Mouse (Mus musculus) liver, embryonic 16.5 days (tissue): ENCODE results near the gene Inpp5k. TPM values are rescaled to one million over a fixed set of nuclear protein-coding genes. Genes with fewer than 3 reads are reported as not detected.
A peak's percentile ranks its signal among the peaks of the same experiment; 100 is the strongest.

ENCODE experiments used
- ATAC-seq: fragments of 200-750 bp; cut with Nextera tagmentation; 2 replicates; pipeline ENCODE4 v1.8.0; 2017; ENCODE audit warnings: low read depth, mild to moderate bottlenecking, moderate number of reproducible peaks, moderate library complexity
- H3K27ac ChIP-seq: fragments of 300-500 bp; sonication (generic); 2 replicates; pipeline ENCODE4 v1.5.1; 2014; ENCODE audit warnings: mild to moderate bottlenecking, low read length
- H3K27me3 ChIP-seq: fragments of 300-500 bp; sonication (generic); 2 replicates; pipeline ENCODE4 v1.6.1; 2014; ENCODE audit warnings: low read depth, low read length, mixed read lengths; ENCODE audit not compliant: control insufficient read depth, insufficient read depth
- H3K36me3 ChIP-seq: fragments of 300-500 bp; sonication (generic); 2 replicates; pipeline ENCODE4 v1.6.1; 2014; ENCODE audit warnings: mild to moderate bottlenecking; ENCODE audit not compliant: control insufficient read depth, insufficient read depth
- H3K4me1 ChIP-seq: fragments of 300-500 bp; sonication (generic); 2 replicates; pipeline ENCODE4 v1.6.1; 2014; ENCODE audit warnings: low read depth, low read length, mixed read lengths; ENCODE audit not compliant: control insufficient read depth
- H3K4me2 ChIP-seq: fragments of 300-500 bp; sonication (generic); 2 replicates; pipeline ENCODE4 v1.6.1; 2014; ENCODE audit warnings: low read depth, low read length, mixed read lengths
- H3K4me3 ChIP-seq: fragments of 300-500 bp; sonication (generic); 2 replicates; pipeline ENCODE4 v1.5.1; 2014; ENCODE audit warnings: low read depth, mild to moderate bottlenecking, low read length
- H3K9ac ChIP-seq: fragments of 300-500 bp; sonication (generic); 2 replicates; pipeline ENCODE4 v1.6.1; 2014; ENCODE audit warnings: low read depth, low read length
- H3K9me3 ChIP-seq: fragments of 300-500 bp; sonication (generic); replicated peaks from 2 replicates; pipeline ENCODE4 v1.6.1; 2016; ENCODE audit warnings: low read length; ENCODE audit not compliant: control insufficient read depth
- WGBS: fragments of 180-500 bp; shearing (Covaris S2); extraction: QIAGEN DNeasy Blood & Tissue Kit; methylation state at CpG from one replicate; pipeline ENCODE4 v1.1.7; 2014; ENCODE audit not compliant: insufficient replicate concordance; 5-methylcytosine and 5-hydroxymethylcytosine counted together
- polyA plus RNA-seq: library from polyadenylated mRNA; unstranded; fragments of >200 nt; fragmentation: Nextera tagmentation; extraction: Ambion mirVana; gene quantifications from 2 replicates; pipeline ENCODE4 v1.2.1, GENCODE M21; 2015

Gene Inpp5k
- polyA plus RNA-seq, 1 experiment from 2014 or later = 17.9 TPM

DNA sequence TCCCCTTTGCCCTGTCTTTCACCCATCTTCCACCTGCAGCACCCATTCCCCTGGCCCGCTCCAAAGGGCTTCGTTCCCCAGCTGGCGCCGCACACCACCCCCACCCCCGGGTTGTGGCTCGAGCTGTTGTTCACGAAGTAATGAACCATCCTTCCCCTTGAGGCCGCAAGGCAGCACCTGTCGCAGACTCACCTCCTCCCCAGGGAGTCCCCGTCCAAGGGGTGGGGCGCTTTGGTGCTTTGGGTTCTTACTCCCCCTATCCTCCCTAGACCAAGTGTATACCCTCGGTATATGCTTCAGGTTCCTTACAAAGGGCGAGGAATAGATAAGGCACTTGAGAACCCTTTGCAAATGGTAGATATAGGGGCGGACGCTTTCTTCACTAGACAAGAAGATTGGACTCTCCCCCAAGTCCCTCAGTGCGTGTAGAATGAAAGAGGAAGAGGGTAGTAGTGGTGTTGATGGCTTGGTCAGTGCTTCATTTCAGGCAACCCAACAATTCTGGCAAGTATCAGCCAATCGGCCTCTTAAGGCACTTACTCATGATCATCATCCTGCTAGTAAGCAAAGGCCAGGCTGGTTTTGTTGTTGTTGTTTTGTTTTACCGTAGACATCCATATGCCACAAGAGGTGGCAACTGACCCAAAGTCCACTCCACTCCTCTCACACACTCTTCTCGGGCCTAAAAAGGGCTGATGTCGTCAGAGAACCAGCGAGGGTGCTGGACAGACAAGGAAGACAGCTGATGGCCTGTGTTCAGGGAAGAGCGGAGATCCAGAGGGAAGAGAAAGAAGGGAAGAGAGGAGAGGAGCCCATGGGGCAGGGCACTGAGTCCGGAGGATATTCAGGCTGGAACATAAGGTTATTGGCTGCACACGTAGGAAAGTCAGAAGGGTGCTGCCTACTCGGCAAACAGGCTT is 23.9 kb downstream of the Inpp5k start:
- Histone ChIP-seq H3K4me1 (peaks cover 60% of the 10 kb centered on the region), H3K36me3 (peaks cover 3% of the 10 kb centered on the region; the same call in 1 of the 2 replicates), H3K4me2 (peak overlapping the region; percentile 100), H3K27ac (peak overlapping the region; percentile 95), H3K9ac (peak overlapping the region; percentile 80), H3K4me3 (peak overlapping the region; percentile 76), H3K9me3 (no peaks in the 10 kb centered on the region), H3K27me3 (no peaks in the 10 kb centered on the region)
- 18% methylated on average over 25 of the region's 25 CpGs for WGBS
- ATAC-seq = peak; percentile 33

DNA sequence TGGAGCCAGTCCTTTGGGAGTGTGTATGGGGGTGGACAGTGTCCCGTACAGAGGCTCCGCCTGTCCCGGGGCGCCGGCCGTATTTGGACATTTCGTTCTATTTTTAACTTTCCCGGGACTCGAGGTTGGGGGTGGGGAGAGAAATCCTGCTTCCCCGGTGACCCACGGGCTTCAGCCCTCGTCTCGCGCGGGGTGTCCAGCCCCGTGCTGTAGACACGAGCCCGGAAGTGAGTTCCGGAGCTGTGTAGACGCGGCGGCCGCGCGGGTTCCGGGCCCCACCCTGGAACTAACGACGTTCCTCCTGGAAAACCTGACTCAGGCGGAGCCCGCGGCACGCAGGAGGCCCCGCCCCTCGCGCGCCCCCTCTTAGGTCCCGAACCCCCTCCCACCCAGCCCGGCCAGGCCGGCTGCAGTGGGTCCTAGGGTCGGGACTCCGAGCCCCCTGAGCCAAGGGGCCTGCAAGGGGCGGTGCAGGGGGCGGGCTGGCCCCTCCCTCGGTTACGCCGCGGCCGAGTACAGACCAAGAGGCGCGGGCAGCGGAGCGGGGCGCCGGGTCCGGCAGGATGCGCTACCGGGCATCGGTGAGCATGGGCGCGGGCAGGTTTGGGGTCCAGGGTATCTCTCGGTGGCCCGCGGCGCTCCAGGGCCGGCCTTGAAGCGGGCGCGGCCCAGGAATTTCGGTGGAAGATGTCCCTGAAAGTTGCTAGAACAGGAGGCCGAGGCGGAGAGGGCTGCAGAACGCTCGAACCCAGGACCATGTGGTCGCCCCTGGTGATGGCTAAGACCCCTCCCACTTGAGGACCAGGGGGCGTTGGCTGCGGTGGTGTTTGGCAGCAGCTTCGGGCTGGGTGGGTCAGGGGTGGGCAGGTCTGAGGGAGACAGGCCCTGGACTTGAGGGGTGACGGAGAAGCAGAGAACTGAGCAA is 25.1 kb downstream of the Inpp5k start:
- Histone ChIP-seq H3K36me3 (peaks cover 6% of the 10 kb centered on the region), H3K27ac (peak overlapping the region; percentile 95), H3K27me3 (no peaks in the 10 kb centered on the region), H3K4me2 (peak overlapping the region; percentile 100), H3K4me1 (peaks cover 51% of the 10 kb centered on the region), H3K4me3 (peak overlapping the region; percentile 76), H3K9me3 (no peaks in the 10 kb centered on the region), H3K9ac (peak overlapping the region; percentile 80)
- WGBS = 1% methylated on average over 78 of the region's 78 CpGs
- ATAC-seq = peak; percentile 22

DNA sequence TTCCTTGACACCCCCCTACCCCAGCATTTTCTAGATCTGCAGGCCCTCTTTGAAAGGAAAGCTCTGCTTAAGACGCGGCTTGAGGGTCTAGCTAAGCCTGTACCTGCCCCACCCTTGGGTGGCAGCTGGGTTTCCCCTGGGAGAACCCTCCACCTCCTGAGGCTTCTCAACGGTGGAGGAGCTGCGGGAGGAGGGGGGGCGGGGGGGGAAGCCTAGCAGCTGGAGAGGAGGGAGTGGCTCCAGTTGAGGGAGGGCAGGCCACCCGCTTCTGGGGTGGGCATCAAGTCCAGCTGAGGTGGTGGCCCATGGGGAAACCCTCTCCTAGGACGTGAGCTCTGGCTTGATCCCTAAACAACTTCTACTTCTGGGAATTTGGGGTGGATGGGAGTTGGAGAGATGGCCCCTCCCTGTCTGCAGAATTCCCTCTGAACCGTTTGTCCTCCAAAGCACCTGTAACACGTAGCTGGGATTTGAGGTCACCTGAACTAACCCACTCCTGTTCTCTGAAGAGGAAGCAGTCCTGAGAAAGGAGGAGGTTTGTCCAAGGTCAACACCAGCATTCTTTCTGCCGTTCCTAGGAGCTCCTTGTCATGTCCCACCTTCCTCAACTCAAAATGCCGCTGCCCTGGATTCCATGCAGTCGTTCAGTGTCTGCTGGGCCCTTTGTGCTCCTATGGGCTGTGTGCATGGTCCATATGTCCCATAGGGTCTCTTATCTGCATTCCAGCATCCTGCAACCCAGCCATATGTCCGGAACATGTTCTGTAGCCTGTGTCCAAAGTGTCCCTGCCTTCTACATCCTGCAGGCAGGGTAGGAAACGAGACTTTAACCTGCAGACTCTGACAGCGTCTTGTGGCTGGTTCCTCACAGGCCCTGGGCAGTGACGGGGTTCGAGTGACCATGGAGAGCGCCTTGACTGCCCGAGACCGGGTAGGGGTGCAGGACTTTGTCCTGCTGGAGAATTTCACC is 26.1 kb downstream of the Inpp5k start:
- H3K4me2 ChIP-seq = peak overlapping the region; percentile 100
- H3K27ac ChIP-seq = no peak overlapping the region; the same call in 1 of the 2 replicates
- H3K9me3 ChIP-seq = no peaks in the 10 kb centered on the region
- H3K4me3 ChIP-seq = peak overlapping the region; percentile 76
- ATAC-seq = no peak
- 61% methylated on average over 19 of the region's 20 CpGs for WGBS
- no peaks in the 10 kb centered on the region for H3K27me3 ChIP-seq
- H3K4me1 ChIP-seq = peaks cover 51% of the 10 kb centered on the region
- peak overlapping the region; percentile 80 for H3K9ac ChIP-seq
- H3K36me3 ChIP-seq = peaks cover 13% of the 10 kb centered on the region

DNA sequence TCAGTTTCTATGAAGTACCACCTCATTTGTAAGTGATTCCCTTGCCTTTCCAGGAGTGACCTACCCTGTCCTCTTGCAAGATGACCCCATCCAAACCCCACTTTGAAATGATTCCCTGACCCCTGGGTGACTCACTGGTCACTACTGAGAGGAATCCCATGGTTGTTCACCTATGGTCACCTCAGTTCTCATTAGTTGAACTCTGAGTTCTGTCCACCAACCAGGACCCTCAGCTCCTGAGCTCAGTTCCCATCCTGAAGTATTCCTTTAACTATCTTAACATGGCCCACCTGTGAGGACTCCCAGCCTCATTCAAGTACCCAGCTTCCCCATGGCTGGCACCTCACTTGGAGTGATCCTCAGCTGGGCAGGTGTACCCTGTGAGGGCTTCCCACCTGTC is 27.1 kb downstream of the Inpp5k start:
- Histone ChIP-seq H3K36me3 (peaks cover 17% of the 10 kb centered on the region), H3K9me3 (no peaks in the 10 kb centered on the region), H3K4me3 (no peak overlapping the region), H3K27ac (no peak overlapping the region), H3K4me1 (peaks cover 41% of the 10 kb centered on the region), H3K4me2 (no peak overlapping the region), H3K27me3 (no peaks in the 10 kb centered on the region), H3K9ac (no peak overlapping the region)
- ATAC-seq = no peak

DNA sequence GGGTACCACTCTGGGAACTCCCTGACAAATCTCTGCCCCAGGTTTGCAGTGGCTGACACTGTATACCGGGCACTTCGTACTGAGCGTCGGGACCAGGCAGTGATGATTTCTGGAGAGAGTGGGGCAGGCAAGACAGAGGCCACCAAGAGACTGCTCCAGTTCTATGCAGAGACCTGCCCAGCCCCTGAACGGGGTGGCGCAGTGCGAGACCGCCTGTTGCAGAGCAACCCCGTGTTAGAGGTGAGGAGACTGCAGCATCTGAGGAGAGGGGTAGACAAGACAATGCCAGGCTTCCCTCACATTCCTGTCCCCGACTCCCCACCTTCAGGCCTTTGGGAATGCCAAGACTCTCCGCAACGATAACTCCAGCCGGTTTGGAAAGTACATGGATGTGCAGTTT is 27.5 kb downstream of the Inpp5k start:
- Histone ChIP-seq H3K4me2 (no peak overlapping the region), H3K9ac (no peak overlapping the region), H3K27ac (no peak overlapping the region), H3K36me3 (peaks cover 17% of the 10 kb centered on the region), H3K9me3 (no peaks in the 10 kb centered on the region), H3K4me1 (peaks cover 37% of the 10 kb centered on the region), H3K4me3 (no peak overlapping the region), H3K27me3 (no peaks in the 10 kb centered on the region)
- no peak for ATAC-seq
- WGBS = 90% methylated on average over 13 of the region's 13 CpGs

DNA sequence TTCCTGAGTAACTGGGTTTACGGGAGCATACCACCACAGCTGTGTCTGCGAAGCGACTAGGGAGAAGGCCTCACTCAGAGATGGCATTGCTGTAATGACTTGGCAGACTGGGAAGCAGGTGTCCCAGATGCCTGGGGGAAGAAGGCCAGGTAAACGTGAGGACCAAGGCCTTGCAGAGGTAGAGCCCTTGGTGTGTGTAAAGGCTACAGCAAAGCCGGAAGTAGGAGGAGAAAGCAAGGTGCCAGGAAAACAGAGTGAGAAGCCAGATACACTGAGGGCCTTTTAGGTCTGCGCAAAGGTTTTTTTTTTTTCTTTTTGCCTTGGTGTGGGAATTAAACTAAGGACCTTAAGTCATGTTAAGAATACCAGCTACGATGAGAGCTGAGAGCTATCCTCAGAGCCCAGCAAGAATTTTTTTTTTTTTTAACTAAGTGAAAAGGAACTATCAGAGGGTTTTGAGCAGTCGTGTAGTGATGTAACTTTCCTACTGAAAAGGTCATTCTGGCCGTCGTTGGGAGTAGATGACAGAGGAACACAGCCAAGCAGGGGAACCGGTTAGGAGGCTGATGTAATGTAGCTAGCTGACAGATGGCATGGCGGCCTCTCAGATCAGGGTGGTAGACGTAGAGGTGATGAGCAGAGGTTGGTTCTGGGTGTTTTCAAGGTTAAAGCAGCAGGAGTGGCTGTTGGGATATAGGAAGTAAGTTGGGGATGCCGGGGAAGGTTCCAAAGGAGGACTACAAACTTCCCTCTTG is 28.4 kb downstream of the Inpp5k start:
- Histone ChIP-seq H3K27ac (no peak overlapping the region), H3K36me3 (peaks cover 17% of the 10 kb centered on the region), H3K4me1 (peaks cover 28% of the 10 kb centered on the region), H3K9me3 (no peaks in the 10 kb centered on the region), H3K4me3 (no peak overlapping the region), H3K4me2 (no peak overlapping the region), H3K9ac (no peak overlapping the region), H3K27me3 (no peaks in the 10 kb centered on the region)
- no peak for ATAC-seq
- WGBS = 75% methylated on average over 14 of the region's 14 CpGs

DNA sequence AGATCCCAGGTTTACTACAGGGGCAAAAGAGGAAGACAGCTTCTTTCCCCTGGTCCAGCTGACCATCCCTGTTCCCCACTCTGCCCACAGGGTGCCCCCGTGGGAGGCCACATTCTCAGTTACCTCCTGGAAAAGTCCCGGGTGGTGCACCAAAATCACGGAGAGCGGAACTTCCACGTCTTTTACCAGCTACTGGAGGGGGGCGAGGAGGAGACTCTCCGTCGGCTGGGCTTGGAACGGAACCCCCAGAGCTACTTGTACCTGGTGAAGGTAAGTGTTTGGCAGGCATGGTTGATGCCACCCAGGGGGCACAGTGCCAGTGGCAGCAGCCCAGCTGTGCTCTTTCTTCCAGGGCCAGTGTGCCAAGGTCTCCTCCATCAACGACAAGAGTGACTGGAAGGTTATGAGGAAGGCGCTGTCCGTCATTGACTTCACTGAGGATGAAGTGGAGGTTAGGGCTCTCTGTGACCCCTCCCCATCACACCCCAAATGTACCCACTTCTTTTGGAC is 29.3 kb downstream of the Inpp5k start:
- Histone ChIP-seq H3K36me3 (peaks cover 18% of the 10 kb centered on the region), H3K4me1 (peaks cover 19% of the 10 kb centered on the region), H3K9me3 (no peaks in the 10 kb centered on the region), H3K27me3 (no peaks in the 10 kb centered on the region), H3K9ac (no peak overlapping the region), H3K4me3 (no peak overlapping the region), H3K27ac (no peak overlapping the region), H3K4me2 (no peak overlapping the region)
- ATAC-seq = no peak
- 84% methylated on average over 12 of the region's 12 CpGs for WGBS
